Mouse (Mus musculus): ENCODE measurements around the gene Dhrs3. TPM values are rescaled to one million over a fixed set of nuclear protein-coding genes. Genes with fewer than 3 reads are reported as not detected.

The Dhrs3 gene
- polyA plus RNA-seq, 1 experiment from 2014 or later = 41.9 TPM

GRCm38 (mm10) chr4:144928693-144929436 lies 36.2 kb downstream of the Dhrs3 start:
- peaks cover 10% of the 10 kb centered on the region; the same call in 1 of the 2 replicates for H3K4me1 ChIP-seq (replicated peaks)
- no peak overlapping the region for H3K9ac ChIP-seq
- no peak for ATAC-seq (ENCODE audit: low FRiP score)
- 83% methylated on average over 5 of the region's 5 CpGs for WGBS
- no peaks in the 10 kb centered on the region for H3K27me3 ChIP-seq
- no peaks in the 10 kb centered on the region for H3K9me3 ChIP-seq
- no peak overlapping the region for H3K4me2 ChIP-seq
- H3K36me3 ChIP-seq = no peaks in the 10 kb centered on the region
- no peak overlapping the region for H3K4me3 ChIP-seq
- 0 out of 2 replicates have a peak overlapping the region, but pooled peaks have one; percentile 55 for H3K27ac ChIP-seq

GRCm38 (mm10) chr4:144929811-144930221 lies 37.2 kb downstream of the Dhrs3 start:
- 83% methylated on average over 1 of the region's 1 CpGs for WGBS
- Histone ChIP-seq H3K4me2 (no peak overlapping the region), H3K36me3 (no peaks in the 10 kb centered on the region), H3K27me3 (no peaks in the 10 kb centered on the region), H3K4me3 (no peak overlapping the region), H3K9ac (no peak overlapping the region), H3K4me1 (replicated peaks) (peaks cover 10% of the 10 kb centered on the region; the same call in 1 of the 2 replicates), H3K9me3 (no peaks in the 10 kb centered on the region), H3K27ac (no peak overlapping the region)
- ATAC-seq (ENCODE audit: low FRiP score) = peak; percentile 76

GRCm38 (mm10) chr4:144930366-144930765 lies 37.7 kb downstream of the Dhrs3 start:
- Histone ChIP-seq H3K9ac (no peak overlapping the region), H3K4me2 (no peak overlapping the region), H3K9me3 (no peaks in the 10 kb centered on the region), H3K4me1 (replicated peaks) (peaks cover 10% of the 10 kb centered on the region; the same call in 1 of the 2 replicates), H3K27ac (peak overlapping the region; percentile 44; the same call in 1 of the 2 replicates), H3K4me3 (no peak overlapping the region), H3K27me3 (no peaks in the 10 kb centered on the region), H3K36me3 (no peaks in the 10 kb centered on the region)
- 47% methylated on average over 10 of the region's 10 CpGs for WGBS
- peak; percentile 69 for ATAC-seq (ENCODE audit: low FRiP score)

- WGBS = 95% methylated on average over 7 of the region's 7 CpGs
- H3K4me3 ChIP-seq = no peak overlapping the region
These were observed 38.5 kb downstream of the Dhrs3 start for GRCm38 (mm10) chr4:144931167-144931566.

GRCm38 (mm10) chr4:144934501-144934900 lies 41.9 kb downstream of the Dhrs3 start:
- H3K9me3 ChIP-seq = no peaks in the 10 kb centered on the region
- no peak for ATAC-seq (ENCODE audit: low FRiP score)
- 21% methylated on average over 1 of the region's 1 CpGs for WGBS

More at GRCm38 (mm10) chr4:144931167-144931566, 38.5 kb downstream of the Dhrs3 start:
- peaks cover 10% of the 10 kb centered on the region; the same call in 1 of the 2 replicates for H3K4me1 ChIP-seq (replicated peaks)
- peak overlapping the region; percentile 44; the same call in 1 of the 2 replicates for H3K27ac ChIP-seq
- no peak overlapping the region for H3K4me2 ChIP-seq
- no peaks in the 10 kb centered on the region for H3K36me3 ChIP-seq
- H3K9ac ChIP-seq = no peak overlapping the region
- no peaks in the 10 kb centered on the region for H3K27me3 ChIP-seq
- H3K9me3 ChIP-seq = no peaks in the 10 kb centered on the region
- ATAC-seq (ENCODE audit: low FRiP score) = no peak

GRCm38 (mm10) chr4:144936563-144937154 lies 44.0 kb downstream of the Dhrs3 start:
- 86% methylated on average over 3 of the region's 3 CpGs for WGBS
- no peaks in the 10 kb centered on the region for H3K9me3 ChIP-seq
- ATAC-seq (ENCODE audit: low FRiP score) = peak; percentile 92
- H3K4me1 ChIP-seq (replicated peaks) = no peaks in the 10 kb centered on the region
- H3K27me3 ChIP-seq = no peaks in the 10 kb centered on the region
- H3K4me3 ChIP-seq = no peak overlapping the region
- H3K4me2 ChIP-seq = no peak overlapping the region
- no peak overlapping the region for H3K9ac ChIP-seq
- H3K27ac ChIP-seq = no peak overlapping the region
- H3K36me3 ChIP-seq = no peaks in the 10 kb centered on the region

More at GRCm38 (mm10) chr4:144934501-144934900, 41.9 kb downstream of the Dhrs3 start:
- no peak overlapping the region for H3K27ac ChIP-seq
- no peak overlapping the region for H3K4me3 ChIP-seq
- peaks cover 9% of the 10 kb centered on the region; the same call in 1 of the 2 replicates for H3K4me1 ChIP-seq (replicated peaks)
- no peak overlapping the region for H3K4me2 ChIP-seq
- H3K27me3 ChIP-seq = no peaks in the 10 kb centered on the region
- no peak overlapping the region for H3K9ac ChIP-seq
- H3K36me3 ChIP-seq = no peaks in the 10 kb centered on the region

GRCm38 (mm10) chr4:144939847-144940411 lies 47.3 kb downstream of the Dhrs3 start:
- Histone ChIP-seq H3K9ac (no peak overlapping the region), H3K27ac (no peak overlapping the region), H3K4me2 (no peak overlapping the region), H3K27me3 (no peaks in the 10 kb centered on the region), H3K9me3 (no peaks in the 10 kb centered on the region), H3K4me1 (replicated peaks) (no peaks in the 10 kb centered on the region), H3K4me3 (no peak overlapping the region), H3K36me3 (no peaks in the 10 kb centered on the region)
- no peak for ATAC-seq (ENCODE audit: low FRiP score)
- 66% methylated on average over 4 of the region's 4 CpGs for WGBS

GRCm38 (mm10) chr4:144940796-144941462 lies 48.3 kb downstream of the Dhrs3 start:
- Histone ChIP-seq H3K36me3 (no peaks in the 10 kb centered on the region), H3K4me1 (replicated peaks) (no peaks in the 10 kb centered on the region), H3K9ac (no peak overlapping the region), H3K27me3 (no peaks in the 10 kb centered on the region), H3K9me3 (no peaks in the 10 kb centered on the region), H3K27ac (no peak overlapping the region), H3K4me2 (no peak overlapping the region), H3K4me3 (no peak overlapping the region)
- no peak for ATAC-seq (ENCODE audit: low FRiP score)
- WGBS = 77% methylated on average over 13 of the region's 13 CpGs

GRCm38 (mm10) chr4:144942433-144942832 lies 49.8 kb downstream of the Dhrs3 start:
- Histone ChIP-seq H3K9ac (no peak overlapping the region), H3K4me3 (no peak overlapping the region), H3K36me3 (no peaks in the 10 kb centered on the region), H3K27me3 (no peaks in the 10 kb centered on the region), H3K4me1 (replicated peaks) (no peaks in the 10 kb centered on the region), H3K9me3 (no peaks in the 10 kb centered on the region), H3K27ac (no peak overlapping the region), H3K4me2 (no peak overlapping the region)
- WGBS = 95% methylated on average over 3 of the region's 3 CpGs
- ATAC-seq (ENCODE audit: low FRiP score) = no peak

GRCm38 (mm10) chr4:144943273-144943672 lies 50.6 kb downstream of the Dhrs3 start:
- WGBS = 85% methylated on average over 5 of the region's 5 CpGs
- Histone ChIP-seq H3K36me3 (no peaks in the 10 kb centered on the region), H3K4me2 (no peak overlapping the region), H3K4me1 (replicated peaks) (0 out of 2 replicates have a peak, but pooled peaks cover 2% of the 10 kb centered on the region), H3K9ac (no peak overlapping the region), H3K27me3 (no peaks in the 10 kb centered on the region), H3K9me3 (no peaks in the 10 kb centered on the region), H3K27ac (no peak overlapping the region), H3K4me3 (no peak overlapping the region)
- no peak for ATAC-seq (ENCODE audit: low FRiP score)

GRCm38 (mm10) chr4:144947738-144948390 lies 55.2 kb downstream of the Dhrs3 start:
- H3K9me3 ChIP-seq = no peaks in the 10 kb centered on the region
- H3K4me3 ChIP-seq = no peak overlapping the region
- WGBS = 70% methylated on average over 6 of the region's 6 CpGs
- H3K4me2 ChIP-seq = no peak overlapping the region
- H3K27me3 ChIP-seq = no peaks in the 10 kb centered on the region
- H3K27ac ChIP-seq = no peak overlapping the region
- no peaks in the 10 kb centered on the region for H3K36me3 ChIP-seq
- H3K9ac ChIP-seq = no peak overlapping the region
- no peak for ATAC-seq (ENCODE audit: low FRiP score)
- H3K4me1 ChIP-seq (replicated peaks) = peaks cover 13% of the 10 kb centered on the region

Measured in hindbrain, embryonic 13.5 days (tissue).